Mouse (Mus musculus) CH12.LX (cell line): ENCODE measurements at regions not wholly inside any gene's neighbourhood (a gene's known extent, or its start where the extent isn't known, plus 50 kb on each side); places are given as distances from the start of the nearest gene placed in this dataset.

ENCODE experiments used
- DNase-seq: peaks from one replicate; pipeline ENCODE4 v3.0.0-alpha.2; 2013; ENCODE audit errors: extremely low read depth
- H3K27ac ChIP-seq: 2 replicates; pipeline ENCODE4 v1.5.1; 2012; ENCODE audit warnings: low read depth, mild to moderate bottlenecking, control low read depth, moderate library complexity; ENCODE audit not compliant: insufficient read depth
- H3K27me3 ChIP-seq: replicated peaks from 2 replicates; pipeline ENCODE3; 2012; ENCODE audit warnings: inconsistent platforms
- H3K36me3 ChIP-seq, 2 experiments: replicated peaks in 1 of 2; 2 replicates each; pipeline versions ENCODE3 to v1.6.1; 2012; ENCODE audit warnings: inconsistent platforms in 1 of 2, low read length in 1 of 2, mild to moderate bottlenecking in 1 of 2, mixed read lengths in 1 of 2, moderate library complexity in 1 of 2; ENCODE audit not compliant: control insufficient read depth in 1 of 2, insufficient read depth in 1 of 2
- H3K4me1 ChIP-seq, 2 experiments: 2 replicates each; pipeline ENCODE4 v1.6.1; 2012; ENCODE audit warnings: inconsistent platforms in 1 of 2, moderate library complexity in 1 of 2; ENCODE audit not compliant: insufficient read depth in 2 of 2, control insufficient read depth in 1 of 2
- H3K4me2 ChIP-seq: 2 replicates; pipeline ENCODE4 v1.6.1; 2012; ENCODE audit warnings: low read depth, mild to moderate bottlenecking, control low read depth; ENCODE audit not compliant: poor library complexity, insufficient read depth, severe bottlenecking
- H3K4me3 ChIP-seq, 3 experiments: fragments of 150-350 bp in 1 of 3; sonication (generic) in 1 of 3; replicated peaks in 1 of 3; 2 replicates each; pipeline versions ENCODE3 to v1.5.1; 2011 to 2012; ENCODE audit warnings: low read depth in 2 of 3, low read length in 2 of 3, mild to moderate bottlenecking in 2 of 3, moderate library complexity in 2 of 3, control low read depth in 1 of 3, improper control_type of control experiment in 1 of 3, inconsistent platforms in 1 of 3, mixed read lengths in 1 of 3; ENCODE audit not compliant: poor library complexity in 1 of 3
- H3K79me2 ChIP-seq: replicated peaks from 2 replicates; pipeline ENCODE4 v1.6.1; 2012; ENCODE audit warnings: mild to moderate bottlenecking, moderate library complexity; ENCODE audit not compliant: control insufficient read depth, poor library complexity, insufficient read depth, severe bottlenecking; ENCODE audit errors: extremely low read depth
- H3K9ac ChIP-seq: 2 replicates; pipeline ENCODE4 v1.6.1; 2012; ENCODE audit warnings: low read depth, mild to moderate bottlenecking, control low read depth, moderate library complexity; ENCODE audit not compliant: insufficient read depth
- H3K9me3 ChIP-seq: replicated peaks from 2 replicates; pipeline ENCODE3; 2012; ENCODE audit warnings: low read length, inconsistent platforms, mixed read lengths
- BHLHE40 ChIP-seq: IDR thresholded peaks from 2 replicates; pipeline ENCODE4 v1.6.1; 2011; ENCODE audit warnings: mild to moderate bottlenecking, low read depth, low read length, improper control_type of control experiment
- CHD1 ChIP-seq: IDR thresholded peaks from 2 replicates; pipeline ENCODE4 v1.6.1; 2012; ENCODE audit warnings: low read depth, low read length, improper control_type of control experiment, inconsistent platforms
- ELF1 ChIP-seq: IDR thresholded peaks from 2 replicates; pipeline ENCODE4 v1.6.1; 2014; ENCODE audit warnings: low read depth, mild to moderate bottlenecking, inconsistent platforms, low read length, improper control_type of control experiment
- GABPA ChIP-seq: IDR thresholded peaks from 2 replicates; pipeline ENCODE4 v1.6.1; 2012; ENCODE audit warnings: low read depth, low read length, improper control_type of control experiment, inconsistent platforms; ENCODE audit not compliant: insufficient replicate concordance
- JUND ChIP-seq: conservative IDR thresholded peaks from 2 replicates; pipeline ENCODE4 v1.6.1; 2011; ENCODE audit warnings: low read depth, low read length, improper control_type of control experiment
- MAX ChIP-seq: IDR thresholded peaks from 2 replicates; pipeline ENCODE4 v1.6.1; 2011; ENCODE audit warnings: low read length, improper control_type of control experiment
- MYC ChIP-seq: IDR thresholded peaks from 2 replicates; pipeline ENCODE4 v1.6.1; 2011; ENCODE audit warnings: low read depth, mild to moderate bottlenecking, improper control_type of control experiment, low read length
- NELFE ChIP-seq: IDR thresholded peaks from 2 replicates; pipeline ENCODE4 v1.6.1; 2011; ENCODE audit warnings: low read depth, low read length, improper control_type of control experiment
- POLR2A ChIP-seq: IDR thresholded peaks from 2 replicates; pipeline ENCODE4 v1.6.1; 2011; ENCODE audit warnings: low read depth, mild to moderate bottlenecking, improper control_type of control experiment, low read length
- RCOR1 ChIP-seq: conservative IDR thresholded peaks from 2 replicates; pipeline ENCODE4 v1.6.1; 2012; ENCODE audit warnings: low read depth, mild to moderate bottlenecking, inconsistent platforms, low read length, improper control_type of control experiment
- SMC3 ChIP-seq: IDR thresholded peaks from 2 replicates; pipeline ENCODE4 v1.6.1; 2011; ENCODE audit warnings: low read depth, low read length, improper control_type of control experiment
- UBTF ChIP-seq: IDR thresholded peaks from 2 replicates; pipeline ENCODE4 v1.6.1; 2012; ENCODE audit warnings: low read depth, mild to moderate bottlenecking, inconsistent platforms, low read length, improper control_type of control experiment, moderate library complexity
- USF1 ChIP-seq: IDR thresholded peaks from 2 replicates; pipeline ENCODE4 v1.6.1; 2014; ENCODE audit warnings: low read depth, mild to moderate bottlenecking, inconsistent platforms, low read length, improper control_type of control experiment
- ZKSCAN1 ChIP-seq: IDR thresholded peaks from 2 replicates; pipeline ENCODE4 v1.6.1; 2012; ENCODE audit warnings: low read depth, inconsistent platforms, low read length, improper control_type of control experiment, borderline replicate concordance
- ZMIZ1 ChIP-seq: IDR thresholded peaks from 2 replicates; pipeline ENCODE4 v1.6.1; 2012; ENCODE audit warnings: low read depth, mild to moderate bottlenecking, inconsistent platforms, low read length, improper control_type of control experiment
- ZNF384 ChIP-seq: IDR thresholded peaks from 2 replicates; pipeline ENCODE4 v1.6.1; 2012; ENCODE audit warnings: low read depth, low read length, improper control_type of control experiment, inconsistent platforms
- dilution Hi-C: fragments of 300-500 bp; cut with MboI; formaldehyde crosslinking; loops from 2 replicates; pipeline ENCODE4 v1.14.3; 2020; ENCODE audit warnings: low sequenced_read_pairs; ENCODE audit not compliant: extremely low pct_unique_long_range_greater_than_20kb, extremely low pct_ligation_motif_present
- in situ Hi-C: fragments of 300-500 bp; cut with MboI; formaldehyde crosslinking; loops from 3 replicates; pipeline ENCODE4 v1.14.3; 2019; ENCODE audit warnings: low sequenced_read_pairs, low pct_ligation_motif_present, low pct_unique_long_range_greater_than_20kb, mixed read lengths

- peak; percentile 41 for DNase-seq
- TF ChIP-seq UBTF (no peak), BHLHE40 (no peak), ZMIZ1 (no peak), JUND (no peak), POLR2A (no peak), GABPA (no peak), RCOR1 (no peak), MAX (0 out of 2 replicates have a peak, but pooled peaks have one; percentile 21), SMC3 (no peak), ELF1 (no peak), ZNF384 (peak; percentile 55; the same call in 1 of the 2 replicates), ZKSCAN1 (no peak), CHD1 (no peak), NELFE (no peak)
- peaks cover 0 to 6% of the 10 kb centered on the region in 2 experiments; a peak in 2 of 4 replicates for H3K4me1 ChIP-seq
- H3K4me3 ChIP-seq: no peak overlapping the region
- H3K27me3 ChIP-seq: no peaks in the 10 kb centered on the region
- no peak overlapping the region for H3K4me2 ChIP-seq
- peaks cover 9% of the 10 kb centered on the region for H3K9me3 ChIP-seq
- H3K27ac ChIP-seq: no peak overlapping the region
- no peaks in the 10 kb centered on the region for H3K36me3 ChIP-seq
- no peaks in the 10 kb centered on the region for H3K79me2 ChIP-seq
- in situ Hi-C loops: no loop called here
- no peak overlapping the region for H3K9ac ChIP-seq
- dilution Hi-C loops: no loop called here
Observed at GRCm38 (mm10) chr7:82957208-82957977, 90.3 kb downstream of the Mex3b start.

GRCm38 (mm10) chr7:82970599-82970998 is 103.5 kb downstream of the Mex3b start:
- Histone ChIP-seq H3K4me3 (no peak overlapping the region), H3K9ac (no peak overlapping the region), H3K4me2 (no peak overlapping the region), H3K4me1 (peaks cover 4 to 11% of the 10 kb centered on the region in 2 experiments; a peak in 2 of 4 replicates), H3K27me3 (no peaks in the 10 kb centered on the region), H3K36me3 (no peaks in the 10 kb centered on the region), H3K9me3 (no peaks in the 10 kb centered on the region), H3K27ac (no peak overlapping the region), H3K79me2 (no peaks in the 10 kb centered on the region)
- DNase-seq: no peak
- dilution Hi-C loops: no loop called here
- TF ChIP-seq USF1 (no peak), MYC (no peak)
- in situ Hi-C loops: no loop called here
